Mouse (Mus musculus) cortical plate, adult 2 months (tissue): ENCODE measurements around the gene Cbx2. TPM values are rescaled to one million over a fixed set of nuclear protein-coding genes. Genes with fewer than 3 reads are reported as not detected.

Experiments
- H3K27ac ChIP-seq: fragments of 200-500 bp; 2 replicates; pipeline ENCODE4 v1.5.1; 2012; ENCODE audit warnings: low read length, control low read depth, inconsistent platforms; ENCODE audit not compliant: insufficient read depth
- H3K4me1 ChIP-seq: fragments of 200-500 bp; 2 replicates; pipeline ENCODE4 v1.6.1; 2011; ENCODE audit warnings: low read length; ENCODE audit not compliant: control insufficient read depth, insufficient read depth
- H3K4me3 ChIP-seq: fragments of 200-500 bp; 2 replicates; pipeline ENCODE4 v1.5.1; 2011; ENCODE audit warnings: mild to moderate bottlenecking, low read length, control low read depth; ENCODE audit not compliant: insufficient read depth
- CTCF ChIP-seq: fragments of 200-500 bp; IDR thresholded peaks from 2 replicates; pipeline ENCODE4 v1.5.1; 2011; ENCODE audit warnings: mild to moderate bottlenecking, control low read depth, low read length; ENCODE audit not compliant: insufficient read depth; ENCODE audit errors: extremely low read depth
- POLR2A ChIP-seq: fragments of 200-500 bp; IDR thresholded peaks from 2 replicates; pipeline ENCODE4 v1.6.1; 2011; ENCODE audit warnings: mild to moderate bottlenecking, low read length, control low read depth; ENCODE audit not compliant: insufficient read depth; ENCODE audit errors: extremely low read depth
- polyA plus RNA-seq: library from polyadenylated mRNA; depleted of rRNA; stranded (reverse); fragments of >200 nt; gene quantifications from 2 replicates; pipeline ENCODE4 v1.2.3, GENCODE M21; 2012

Cbx2 gene
- polyA plus RNA-seq, 1 experiment, result 2.6 TPM

DNA sequence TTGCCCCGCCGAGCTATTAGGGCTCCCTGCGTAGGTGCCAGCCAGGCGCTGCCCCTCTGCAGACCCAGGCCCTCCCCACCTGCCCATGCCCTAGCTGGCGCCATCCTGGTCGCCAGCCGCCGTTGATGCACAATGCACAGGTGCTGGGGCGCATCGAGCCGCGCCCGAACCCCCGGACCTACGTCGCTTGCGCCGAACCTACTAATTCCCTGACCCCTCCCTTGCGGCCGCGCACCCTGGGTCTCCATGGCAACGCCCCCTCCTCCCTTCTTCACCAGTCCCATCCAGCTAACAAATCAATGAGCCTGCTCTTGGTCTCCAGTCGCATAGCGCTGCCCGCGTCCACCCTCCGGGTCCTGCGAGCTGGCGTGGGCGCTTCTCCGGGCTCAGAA lies 18.6 kb downstream of the Cbx2 start:
- Histone ChIP-seq H3K4me1 (no peaks in the 10 kb centered on the region; the same call in 1 of the 2 replicates), H3K4me3 (peak overlapping the region; percentile 86), H3K27ac (peak overlapping the region; percentile 79)
- TF ChIP-seq POLR2A (no peak), CTCF (no peak)

- no peak for TF ChIP-seq POLR2A
- TF ChIP-seq CTCF, result no peak
- H3K4me1 ChIP-seq, result no peaks in the 10 kb centered on the region; the same call in 1 of the 2 replicates
- peak overlapping the region; percentile 86 for H3K4me3 ChIP-seq
- H3K27ac ChIP-seq, result no peak overlapping the region
Observed at GRCm38 (mm10) chr11:119041750-119042465, 19.1 kb downstream of the Cbx2 start.

DNA sequence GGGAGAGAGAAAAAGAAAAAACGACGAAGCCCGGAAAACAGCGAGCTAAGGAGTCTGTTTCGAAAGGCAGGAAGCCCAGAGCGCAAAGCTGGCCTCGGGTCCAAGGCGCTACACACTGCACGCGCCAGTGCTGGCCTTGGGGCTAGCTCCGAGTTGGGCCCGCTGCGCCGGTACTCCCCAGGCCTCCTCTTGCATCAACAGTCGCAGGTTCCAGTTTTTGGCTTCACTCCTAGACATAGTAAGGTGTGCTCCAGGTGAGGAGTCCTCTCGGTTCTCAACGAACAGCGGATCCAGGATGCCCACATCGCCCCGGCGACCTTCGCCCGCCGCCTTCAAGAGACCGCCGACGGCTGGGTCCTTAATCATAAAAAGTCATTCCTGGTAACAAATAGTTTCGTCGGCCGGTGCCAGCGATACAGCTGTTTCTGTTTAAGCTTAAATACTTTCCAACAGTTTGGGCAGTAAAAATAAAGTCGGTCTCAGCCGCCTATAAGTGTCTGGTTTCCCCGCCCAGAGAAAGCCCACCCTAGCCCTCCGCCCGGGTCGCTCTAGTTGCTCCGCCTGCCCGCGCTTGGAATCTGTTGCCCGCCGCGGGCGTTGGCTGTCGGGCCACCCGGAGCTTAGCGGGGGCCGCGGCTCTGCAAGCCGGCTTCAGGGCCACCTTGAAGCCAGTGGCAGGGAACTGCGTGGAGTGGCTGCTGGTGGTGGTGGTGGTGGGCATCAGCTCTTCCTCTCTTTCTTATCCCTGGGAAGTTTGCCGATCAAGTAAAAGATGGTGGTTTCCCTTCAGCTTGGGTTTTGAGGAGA lies 19.9 kb downstream of the Cbx2 start:
- H3K4me3 ChIP-seq, result no peak overlapping the region
- TF ChIP-seq POLR2A (no peak), CTCF (no peak)
- no peak overlapping the region for H3K27ac ChIP-seq
- no peaks in the 10 kb centered on the region; the same call in 1 of the 2 replicates for H3K4me1 ChIP-seq

DNA sequence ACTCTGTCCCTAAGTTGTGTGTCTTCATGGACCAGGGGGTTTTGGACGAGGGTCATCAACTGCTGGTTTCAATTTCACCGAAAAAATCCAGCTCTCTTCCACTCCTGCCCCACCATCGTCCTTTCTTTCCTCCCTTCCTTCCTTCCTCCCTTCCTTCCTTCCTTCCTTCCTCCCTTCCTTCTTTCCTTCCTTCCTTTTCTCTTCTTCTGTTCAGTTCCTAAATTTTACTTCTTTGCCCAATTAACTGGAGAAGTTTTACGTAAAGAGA lies 20.4 kb downstream of the Cbx2 start:
- H3K27ac ChIP-seq, result no peak overlapping the region
- no peak for TF ChIP-seq CTCF
- TF ChIP-seq POLR2A, result no peak
- H3K4me3 ChIP-seq, result no peak overlapping the region
- no peaks in the 10 kb centered on the region; the same call in 1 of the 2 replicates for H3K4me1 ChIP-seq

DNA sequence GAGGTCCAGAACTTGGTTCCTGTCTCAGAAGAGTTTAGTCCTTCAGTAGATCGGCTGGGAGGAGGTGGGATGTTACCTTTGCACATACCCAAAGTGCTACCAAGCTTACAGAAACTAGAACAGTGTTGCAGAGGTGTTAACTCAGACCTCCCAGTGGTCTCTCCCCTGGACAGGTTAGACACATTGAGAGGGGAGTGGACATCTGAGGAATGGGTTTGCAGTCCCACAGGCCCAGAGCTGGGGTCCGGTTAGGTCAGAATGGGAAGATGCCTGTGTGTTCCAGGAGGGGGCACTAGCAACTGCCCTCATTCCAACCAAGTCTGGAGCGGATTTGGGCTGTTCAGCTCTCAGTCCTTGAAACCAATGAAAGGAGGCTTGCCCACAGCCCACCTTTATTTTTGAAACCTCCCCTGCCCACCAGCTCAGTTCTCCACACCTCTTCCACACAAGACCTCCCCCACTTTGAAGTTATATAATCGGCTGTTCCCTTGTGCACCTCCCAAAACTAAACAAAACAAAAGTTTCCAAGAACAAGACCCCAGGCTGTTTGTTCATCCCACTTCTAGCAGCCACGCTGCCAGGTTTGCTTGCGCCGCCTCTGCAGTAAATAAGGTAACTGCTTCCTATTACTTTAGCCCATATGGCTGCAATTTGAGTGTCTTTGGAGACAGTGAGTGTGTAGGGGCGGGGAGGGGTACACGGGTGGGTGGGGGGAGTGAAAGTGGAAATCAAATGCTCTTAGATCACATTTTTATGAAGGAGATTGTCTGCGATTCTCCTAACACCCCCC lies 21.2 kb downstream of the Cbx2 start:
- TF ChIP-seq CTCF, result peak; percentile 53
- no peak for TF ChIP-seq POLR2A
- Histone ChIP-seq H3K4me3 (no peak overlapping the region), H3K27ac (no peak overlapping the region), H3K4me1 (no peaks in the 10 kb centered on the region)

- H3K4me1 ChIP-seq, result no peaks in the 10 kb centered on the region
Observed at GRCm38 (mm10) chr11:119044551-119045337, 22.0 kb downstream of the Cbx2 start.

GRCm38 (mm10) chr11:119046601-119047245 lies 24.0 kb downstream of the Cbx2 start:
- no peak overlapping the region for H3K4me3 ChIP-seq
- TF ChIP-seq POLR2A (no peak), CTCF (no peak)
- H3K27ac ChIP-seq, result no peak overlapping the region
- no peaks in the 10 kb centered on the region for H3K4me1 ChIP-seq

More at GRCm38 (mm10) chr11:119044551-119045337, 22.0 kb downstream of the Cbx2 start:
- H3K4me3 ChIP-seq, result no peak overlapping the region
- no peak overlapping the region for H3K27ac ChIP-seq
- TF ChIP-seq POLR2A (no peak), CTCF (no peak)

DNA sequence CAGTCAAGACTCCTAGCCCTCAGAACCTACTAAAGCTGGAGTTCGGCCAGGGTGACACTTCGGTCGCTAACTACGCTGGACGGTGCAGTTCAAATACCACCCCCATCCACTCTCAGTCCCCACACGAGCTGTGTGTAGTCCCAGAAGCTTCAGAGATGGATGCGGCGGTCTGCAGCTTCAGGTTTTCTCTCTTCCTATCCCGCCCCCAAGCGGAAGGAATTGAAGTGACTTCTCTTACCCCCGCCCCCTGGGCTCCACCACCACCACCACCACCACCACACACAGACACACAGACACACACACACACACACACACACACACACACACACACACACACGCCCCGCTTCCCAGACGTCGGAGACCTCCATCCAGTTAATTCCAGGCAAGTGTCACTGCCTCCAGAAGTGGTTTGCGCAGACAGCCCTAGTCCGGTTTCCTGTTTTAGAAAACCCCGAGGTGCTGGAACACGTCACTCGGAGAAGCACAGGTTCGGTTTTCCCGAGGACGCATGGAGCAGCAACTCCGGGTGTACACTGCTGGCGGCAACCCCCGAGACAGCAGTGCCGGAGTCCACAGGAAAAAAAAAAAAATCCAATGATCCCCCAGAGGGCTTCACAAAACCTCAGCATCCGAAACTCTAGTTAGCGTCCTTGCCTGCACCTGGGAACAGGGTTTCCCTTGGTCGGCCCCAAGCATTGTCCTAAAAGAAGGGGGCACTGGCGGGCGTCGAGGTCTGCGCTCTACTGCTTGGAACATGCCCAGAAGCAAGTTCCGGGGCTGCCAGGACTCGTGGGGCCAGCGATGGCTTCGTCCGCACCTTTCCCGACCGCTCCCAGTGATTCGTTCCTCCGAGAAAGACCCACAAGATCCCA lies 24.7 kb downstream of the Cbx2 start:
- TF ChIP-seq CTCF, result no peak
- no peak for TF ChIP-seq POLR2A
- no peaks in the 10 kb centered on the region for H3K4me1 ChIP-seq
- no peak overlapping the region for H3K27ac ChIP-seq
- no peak overlapping the region for H3K4me3 ChIP-seq
